Mouse (Mus musculus): ENCODE measurements around the gene Tenm4.

Gene Tenm4

GRCm38 (mm10) chr7:96242328-96243185 lies 71.5 kb downstream of the Tenm4 start:
- CTCF ChIA-PET: no interaction called here

- CTCF ChIA-PET: no interaction called here
Measured at GRCm38 (mm10) chr7:96244796-96245195, 73.8 kb downstream of the Tenm4 start.

- CTCF ChIA-PET: no interaction called here
Measured at GRCm38 (mm10) chr7:96259630-96260029, 88.6 kb downstream of the Tenm4 start.

DNA sequence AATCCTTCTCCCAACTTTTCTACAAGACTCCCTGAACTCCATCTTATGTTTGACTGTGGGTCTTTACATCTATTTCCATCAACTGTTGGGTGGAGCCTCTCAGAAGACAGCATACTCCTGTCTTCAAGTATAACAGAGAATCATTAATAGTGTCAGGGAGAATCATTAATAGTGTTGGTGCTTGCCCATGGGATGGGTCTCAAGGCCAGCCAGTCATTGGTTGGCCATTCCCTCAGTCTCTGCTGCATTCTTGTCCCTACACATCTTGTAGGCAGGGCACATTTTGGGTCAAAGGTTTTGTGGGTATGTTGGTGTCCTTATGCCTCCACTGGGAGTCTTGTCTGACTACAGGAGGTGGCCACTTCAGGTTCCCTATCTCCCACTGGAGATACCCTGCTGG lies 91.1 kb downstream of the Tenm4 start:
- CTCF ChIA-PET: no interaction called here

GRCm38 (mm10) chr7:96265941-96266340 lies 94.9 kb downstream of the Tenm4 start:
- CTCF ChIA-PET: no interaction called here

- CTCF ChIA-PET: no interaction called here
Measured at GRCm38 (mm10) chr7:96267266-96267665, 96.2 kb downstream of the Tenm4 start.

GRCm38 (mm10) chr7:96270684-96271083 lies 99.6 kb downstream of the Tenm4 start:
- CTCF ChIA-PET: no interaction called here

DNA sequence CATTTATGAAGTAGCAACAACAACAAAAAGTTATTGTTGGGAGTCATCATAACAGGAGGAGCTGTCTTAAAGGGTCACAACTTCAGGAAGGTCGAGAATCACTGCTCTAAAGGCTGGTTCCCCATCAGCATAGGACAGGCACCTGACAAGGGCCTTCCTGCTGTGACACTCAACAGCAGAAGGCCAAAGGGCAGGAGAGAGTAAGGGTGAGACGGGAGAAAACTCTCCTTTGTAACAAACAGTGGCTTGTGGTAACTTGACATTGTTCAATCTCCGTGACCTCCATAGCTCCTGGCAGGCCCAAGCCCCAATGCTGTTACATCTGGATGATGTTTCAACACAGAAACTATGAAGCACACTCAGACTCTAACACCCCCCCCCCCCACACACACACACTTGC lies 101.0 kb downstream of the Tenm4 start:
- CTCF ChIA-PET: no interaction called here

DNA sequence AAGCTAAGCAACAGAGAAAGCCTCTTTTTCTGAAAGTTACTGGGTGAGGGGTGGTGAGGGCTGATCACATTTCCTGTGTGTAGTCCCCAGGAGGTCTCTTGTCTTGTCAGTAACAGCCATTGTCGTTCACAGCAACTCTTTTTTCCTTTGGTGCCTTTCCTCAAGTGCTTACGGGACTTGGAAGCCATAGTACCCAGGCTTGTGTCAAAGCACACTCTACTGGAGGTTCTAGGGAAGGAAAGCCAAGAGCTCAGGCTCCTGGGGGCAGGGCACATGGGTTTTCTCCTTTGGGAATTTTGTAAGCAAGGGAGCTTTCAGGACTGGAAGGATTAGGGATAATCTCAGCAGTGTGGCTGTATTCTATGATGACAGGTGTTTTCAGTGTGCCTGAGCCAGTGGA lies 103.4 kb downstream of the Tenm4 start:
- CTCF ChIA-PET: no interaction called here

DNA sequence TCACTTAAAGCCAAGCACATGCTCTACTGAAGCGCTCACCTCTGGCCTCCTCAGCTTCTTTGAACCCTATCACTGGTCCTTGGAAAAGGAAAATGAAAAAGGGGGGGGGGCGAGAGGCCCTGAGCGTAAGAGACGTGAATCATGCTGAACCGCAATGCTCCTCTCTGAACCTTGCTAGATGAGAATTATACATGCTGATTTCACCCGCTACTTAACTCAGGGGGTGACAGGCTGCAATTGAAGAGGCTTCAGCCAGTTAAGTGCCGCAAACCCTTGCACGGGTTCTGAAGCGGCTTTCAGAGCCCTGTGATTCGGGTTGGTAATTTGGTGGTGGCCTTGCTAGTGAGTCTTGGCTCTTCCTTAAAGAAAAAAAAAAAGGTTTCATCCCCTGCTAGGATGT lies 106.5 kb downstream of the Tenm4 start:
- CTCF ChIA-PET: no interaction called here

GRCm38 (mm10) chr7:96278378-96278777 lies 107.3 kb downstream of the Tenm4 start:
- CTCF ChIA-PET: no interaction called here

DNA sequence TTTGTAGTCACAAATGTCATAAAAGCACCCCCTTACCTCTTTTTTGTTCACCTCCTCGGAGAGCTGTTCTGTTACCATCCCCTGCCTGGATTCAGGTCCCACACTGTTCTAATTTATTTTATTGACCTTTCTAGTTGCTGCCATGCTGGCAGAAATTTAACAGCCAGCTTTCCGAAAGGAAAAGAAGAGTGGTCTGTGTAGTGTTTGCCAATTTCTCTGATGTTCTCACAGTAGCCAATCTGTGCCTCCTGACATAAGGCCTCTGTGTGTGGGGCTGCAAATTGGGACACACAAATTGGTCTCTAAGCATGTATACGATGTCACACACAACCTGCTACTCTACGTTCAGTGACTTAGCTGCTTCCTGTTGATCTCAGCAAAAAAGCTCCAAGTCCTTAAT lies 109.7 kb downstream of the Tenm4 start:
- CTCF ChIA-PET: no interaction called here

DNA sequence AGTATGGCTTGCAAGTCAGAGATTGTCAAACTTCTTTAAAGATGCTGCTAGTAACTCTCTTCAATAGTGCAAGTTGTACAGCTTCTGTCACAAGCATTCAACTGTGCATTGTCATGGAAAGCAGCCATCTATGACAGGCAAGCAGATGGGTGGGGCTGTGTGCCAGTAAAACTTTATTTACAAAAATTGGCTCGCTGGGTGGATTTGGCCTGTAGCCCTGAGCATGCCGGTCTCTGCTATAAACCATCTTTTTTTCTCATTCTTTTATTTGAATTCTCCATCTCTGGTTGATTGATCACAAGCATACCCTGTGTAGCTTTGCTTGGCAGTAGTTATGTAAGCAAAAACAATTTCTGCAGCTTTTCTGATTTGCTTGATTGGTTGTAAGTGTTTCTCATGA lies 119.5 kb downstream of the Tenm4 start:
- CTCF ChIA-PET: no interaction called here

- CTCF ChIA-PET: no interaction called here
Measured at GRCm38 (mm10) chr7:96295959-96296358, 124.9 kb downstream of the Tenm4 start.

DNA sequence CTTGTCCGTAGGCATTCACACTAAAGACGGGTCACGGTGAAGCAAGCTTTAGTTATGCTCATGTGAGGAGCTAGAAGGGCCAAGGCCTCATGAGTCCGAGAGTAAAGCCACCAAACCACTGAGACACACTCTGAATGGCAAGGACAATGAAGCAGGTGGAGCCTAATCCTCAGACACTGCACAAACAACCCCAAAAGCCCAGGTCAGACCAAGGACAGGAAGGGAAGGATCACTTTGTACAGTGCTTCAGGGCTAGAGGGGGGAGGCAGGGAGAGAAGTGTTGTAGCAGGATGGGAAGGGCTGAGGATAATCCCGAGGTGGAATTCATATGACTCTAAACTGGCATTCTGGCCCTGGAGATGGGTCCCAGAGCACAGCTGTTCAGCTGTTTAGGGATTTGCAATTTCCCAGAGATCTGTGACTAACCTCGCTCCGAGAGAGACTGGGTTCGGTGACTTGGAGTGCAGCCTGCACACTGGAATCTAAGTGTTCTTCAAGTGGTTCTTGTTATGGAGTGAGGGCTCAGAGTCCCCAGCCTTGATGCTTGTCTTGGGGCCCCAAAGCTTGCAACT lies 129.9 kb downstream of the Tenm4 start:
- CTCF ChIA-PET: no interaction called here

GRCm38 (mm10) chr7:96301813-96302212 lies 130.8 kb downstream of the Tenm4 start:
- CTCF ChIA-PET: no interaction called here

DNA sequence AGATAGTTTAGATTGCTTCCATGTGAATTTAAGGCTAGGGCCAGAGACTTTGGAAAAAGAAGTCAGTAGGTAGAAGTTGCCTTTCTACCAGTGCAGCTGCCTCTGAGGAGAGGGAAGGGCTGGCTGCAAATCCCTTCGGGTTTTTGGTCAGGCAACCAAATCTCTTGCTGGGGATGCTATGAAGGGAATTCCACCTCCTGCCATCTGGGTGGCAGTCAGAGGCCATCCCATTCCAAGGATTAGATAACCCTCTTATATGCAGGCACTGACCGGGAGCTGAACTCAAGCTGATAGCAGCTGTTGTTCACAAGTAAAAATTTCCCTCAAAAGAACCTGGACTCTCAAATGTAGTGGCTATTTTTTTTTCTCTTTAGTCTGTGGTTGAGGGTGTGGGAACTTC lies 132.9 kb downstream of the Tenm4 start:
- CTCF ChIA-PET: no interaction called here

GRCm38 (mm10) chr7:96305382-96305935 lies 134.4 kb downstream of the Tenm4 start:
- CTCF ChIA-PET: no interaction called here

DNA sequence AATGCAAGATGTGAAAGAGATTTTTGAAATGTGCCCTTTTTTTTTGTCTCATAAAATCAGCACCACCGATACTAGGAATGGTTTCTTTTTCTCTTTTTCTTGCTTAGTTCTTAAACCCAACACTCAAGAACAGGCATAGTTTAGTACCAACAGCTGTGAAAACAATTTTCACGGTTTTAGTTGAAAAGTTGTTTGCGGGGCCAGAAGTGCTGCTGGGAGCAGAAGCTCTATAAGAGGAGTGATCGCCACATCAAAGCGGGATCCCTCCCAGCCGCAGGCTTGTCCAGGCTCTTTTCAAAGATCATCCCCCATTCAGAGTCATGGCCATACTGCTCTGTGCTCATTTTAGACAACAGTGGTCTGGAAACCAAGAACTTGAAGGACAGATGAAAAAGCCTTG lies 137.1 kb downstream of the Tenm4 start:
- CTCF ChIA-PET: no interaction called here

GRCm38 (mm10) chr7:96329343-96329742 lies 158.3 kb downstream of the Tenm4 start:
- CTCF ChIA-PET: no interaction called here

GRCm38 (mm10) chr7:96331186-96331585 lies 160.1 kb downstream of the Tenm4 start:
- CTCF ChIA-PET: interaction anchor here (0.6 kb wide), 1 partner anchor 94 kb away, joined by 14 read pairs; no protein-coding TSS in a partner anchor

- CTCF ChIA-PET: no interaction called here
Measured at GRCm38 (mm10) chr7:96334361-96334760, 163.3 kb downstream of the Tenm4 start.

DNA sequence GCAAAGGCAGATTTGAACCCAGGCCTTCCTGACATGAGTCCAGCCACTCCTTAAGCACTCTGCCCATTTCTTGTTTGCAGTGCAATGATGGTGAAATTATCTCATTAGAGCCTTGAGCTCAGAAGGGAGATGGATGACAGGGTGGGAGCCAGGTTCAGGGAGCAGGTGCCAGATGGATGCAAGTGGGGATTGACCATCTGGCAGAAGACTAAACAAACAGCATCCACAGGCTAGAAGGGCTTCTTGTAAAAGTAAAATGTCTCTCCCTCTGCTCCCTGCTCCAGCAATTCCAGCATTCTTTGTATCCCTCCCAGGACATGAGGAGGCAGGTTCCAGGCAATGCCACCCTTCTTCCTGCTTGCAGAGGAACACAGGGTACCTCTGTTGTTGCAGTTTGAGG lies 165.3 kb downstream of the Tenm4 start:
- CTCF ChIA-PET: no interaction called here

GRCm38 (mm10) chr7:96340826-96341225 lies 169.8 kb downstream of the Tenm4 start:
- CTCF ChIA-PET: no interaction called here

Measured in spleen, embryonic (tissue).